Mouse (Mus musculus) limb, embryonic 13.5 days (tissue): ENCODE measurements at regions not wholly inside any gene's neighbourhood (a gene's known extent, or its start where the extent isn't known, plus 50 kb on each side); places are given as distances from the start of the nearest gene placed in this dataset. TPM values are rescaled to one million over a fixed set of nuclear protein-coding genes. Genes with fewer than 3 reads are reported as not detected.

ENCODE experiments used
- ATAC-seq: fragments of 200-750 bp; cut with Nextera tagmentation; 2 replicates; pipeline ENCODE4 v1.8.0; 2017; ENCODE audit warnings: low read depth, moderate number of reproducible peaks, moderate TSS enrichment; ENCODE audit not compliant: low FRiP score
- H3K27ac ChIP-seq: fragments of 300-500 bp; sonication (generic); 2 replicates; pipeline ENCODE4 v1.5.1; 2015; ENCODE audit warnings: inconsistent platforms, mild to moderate bottlenecking, moderate library complexity
- H3K27me3 ChIP-seq: fragments of 300-500 bp; sonication (generic); 2 replicates; pipeline ENCODE4 v1.6.1; 2015; ENCODE audit warnings: mild to moderate bottlenecking, inconsistent platforms
- H3K36me3 ChIP-seq: fragments of 300-500 bp; sonication (generic); 2 replicates; pipeline ENCODE4 v1.6.1; 2015; ENCODE audit warnings: inconsistent platforms, mild to moderate bottlenecking, moderate library complexity
- H3K4me1 ChIP-seq: fragments of 300-500 bp; sonication (generic); 2 replicates; pipeline ENCODE4 v1.6.1; 2015; ENCODE audit warnings: inconsistent platforms
- H3K4me2 ChIP-seq: fragments of 300-500 bp; sonication (generic); replicated peaks from 2 replicates; pipeline ENCODE4 v1.6.1; 2015; ENCODE audit warnings: inconsistent platforms, mild to moderate bottlenecking, moderate library complexity
- H3K4me3 ChIP-seq: fragments of 300-500 bp; sonication (generic); 2 replicates; pipeline ENCODE4 v1.5.1; 2015; ENCODE audit warnings: moderate library complexity, mild to moderate bottlenecking, inconsistent platforms
- H3K9ac ChIP-seq: fragments of 300-500 bp; sonication (generic); 2 replicates; pipeline ENCODE4 v1.6.1; 2015; ENCODE audit warnings: mild to moderate bottlenecking, inconsistent platforms
- H3K9me3 ChIP-seq: fragments of 300-500 bp; sonication (generic); 2 replicates; pipeline ENCODE4 v1.6.1; 2016; ENCODE audit warnings: inconsistent platforms
- WGBS: fragments of 180-500 bp; shearing (Covaris S2); methylation state at CpG from one replicate; pipeline ENCODE4 v1.1.7; 2015; 5-methylcytosine and 5-hydroxymethylcytosine counted together
- microRNA-seq: library from miRNA; unstranded; fragments of <30 nt; microRNA quantifications from one replicate; pipeline ENCODE4, GENCODE M21; 2016

GRCm38 (mm10) chr13:70902727-70903126 lies 61.1 kb upstream of the Adamts16 start:
- peaks cover 4% of the 10 kb centered on the region; the same call in 1 of the 2 replicates for H3K4me1 ChIP-seq
- no peak overlapping the region for H3K27ac ChIP-seq
- no peak for ATAC-seq
- H3K4me3 ChIP-seq: no peak overlapping the region
- WGBS: 53% methylated on average over 10 of the region's 10 CpGs
- H3K9ac ChIP-seq: no peak overlapping the region
- H3K9me3 ChIP-seq: no peaks in the 10 kb centered on the region
- no peak overlapping the region for H3K4me2 ChIP-seq
- no peaks in the 10 kb centered on the region for H3K27me3 ChIP-seq
- no peaks in the 10 kb centered on the region for H3K36me3 ChIP-seq

DNA sequence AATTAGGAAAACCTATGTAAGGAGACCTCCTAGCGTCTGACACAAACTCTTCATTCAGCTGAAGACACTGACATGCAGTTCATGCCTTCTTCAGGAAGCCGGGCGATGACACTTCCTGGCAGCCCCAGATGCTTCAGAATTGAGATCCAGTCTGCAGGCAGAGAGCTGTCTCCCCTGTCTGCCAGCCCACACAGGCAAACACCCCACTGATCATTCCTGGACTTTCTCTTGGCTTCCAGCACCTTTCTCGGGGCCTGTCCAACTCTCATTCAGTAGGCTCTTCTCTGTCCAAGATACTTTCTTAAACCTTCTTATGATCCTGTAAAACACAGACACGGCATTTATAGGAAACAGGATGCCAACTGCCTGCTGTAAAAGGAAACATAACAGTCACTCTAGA lies 50.0 kb upstream of the Adamts16 start:
- no peak for ATAC-seq
- Histone ChIP-seq H3K4me2 (no peak overlapping the region), H3K4me1 (peaks cover 9% of the 10 kb centered on the region), H3K9ac (no peak overlapping the region), H3K4me3 (no peak overlapping the region), H3K36me3 (no peaks in the 10 kb centered on the region), H3K27me3 (no peaks in the 10 kb centered on the region), H3K27ac (no peak overlapping the region), H3K9me3 (no peaks in the 10 kb centered on the region)
- 59% methylated on average over 5 of the region's 5 CpGs for WGBS

Small RNA genes in the stretch of these regions (microRNA-seq; reads per million reads assigned to microRNA genes)
- not detected for gene Mir466f-4
